ENCODE assay signal across 15 mouse cellular contexts in the genomic region with DNA sequence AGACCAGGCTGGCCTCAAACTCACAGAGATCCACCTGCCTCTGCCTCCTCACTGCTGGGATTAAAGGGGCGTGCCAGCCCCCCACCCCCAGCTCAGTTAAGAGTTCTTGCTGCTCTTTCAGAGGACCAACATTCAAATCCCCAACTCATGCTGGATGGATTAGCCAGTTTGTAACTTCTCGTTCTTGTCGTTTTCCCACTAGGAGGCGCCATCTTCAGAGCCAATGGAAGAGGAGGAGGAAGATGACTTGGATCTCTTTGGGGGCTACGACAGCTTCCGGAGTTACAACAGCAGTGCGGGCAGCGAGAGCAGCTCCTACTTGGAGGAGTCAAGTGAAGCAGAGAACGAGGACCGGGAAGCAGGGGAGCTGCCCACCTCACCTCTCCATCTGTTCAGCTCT. TPM values are rescaled to one million over a fixed set of nuclear protein-coding genes. Genes with fewer than 3 reads are reported as not detected.
A peak's percentile ranks its signal among the peaks of the same experiment; 100 is the strongest.
DNase-seq lines count a peak whose midpoint lies in the region; ATAC-seq and TF ChIP-seq lines count a peak whose summit lies in the region.
"Had no signal": no experiment of that assay in that cellular context is flagged by ENCODE, and none has a peak within 500 bp of the region (broad histone marks: within the 10 kb centered on the region; RNA-seq: fewer than 3 reads in every experiment).

No protein-coding gene starts in this region.

- no peak for ATAC-seq in CD4-positive, CD25-positive, alpha-beta regulatory T cell, adult 4 months
- ATAC-seq: activated CD4-positive, CD25-positive, alpha-beta regulatory T cell, adult 4 months had no signal

- H3K4me3 ChIP-seq in layer of hippocampus, adult 2 months = no peak overlapping the region
- no peak overlapping the region for H3K4me3 ChIP-seq in CH12.LX (replicated peaks in 1 of 3; ENCODE audit: low read depth in 2 of 3, low read length in 2 of 3, poor library complexity in 1 of 3)
- H3K4me3 ChIP-seq in embryonic facial prominence, embryonic 10.5 days = no peak overlapping the region
- H3K4me3 ChIP-seq: forebrain, embryonic 10.5 days; heart, embryonic 13.5 days; liver, embryonic 15.5 days had no signal

- H3K27me3 ChIP-seq in CH12.LX (replicated peaks) = no peaks in the 10 kb centered on the region
- no peaks in the 10 kb centered on the region for H3K27me3 ChIP-seq in embryonic facial prominence, embryonic 10.5 days (replicated peaks; ENCODE audit: low read depth, poor library complexity, severe bottlenecking)
- H3K27me3 ChIP-seq: heart, embryonic 13.5 days; liver, embryonic 15.5 days had no signal

- peak; percentile 37 for TF ChIP-seq CTCF in layer of hippocampus, adult 2 months (conservative IDR thresholded peaks at IDR 0.05)
- TF ChIP-seq CTCF in CH12.LX (conservative IDR thresholded peaks at IDR 0.05 in 1 of 2, IDR thresholded peaks at IDR 0.05 in 1 of 2; ENCODE audit: low read depth in 2 of 2, low read length in 2 of 2) = peak in 1 of 2 experiments; percentile 37; a peak in 2 of 4 replicates

- peak; percentile 31 for DNase-seq in CD4-positive, CD25-positive, alpha-beta regulatory T cell, adult 2 months (ENCODE audit: low read depth, low spot score)
- no peak for DNase-seq in layer of hippocampus, adult 2 months (ENCODE audit: low spot score in 2 of 2)
- DNase-seq in layer of hippocampus, postnatal 36 days = no peak
- peak; percentile 17 for DNase-seq in CH12.LX (ENCODE audit: extremely low read depth)
- peak; percentile 28 for DNase-seq in c-Kit-positive CD71-negative TER-119-negative erythroid progenitor cells, embryonic 14.5 days (ENCODE audit: low read depth)
- no peak for DNase-seq in embryonic facial prominence, embryonic 10.5 days (ENCODE audit: low spot score)
- no peak for DNase-seq in ovary, postnatal 10 days (ENCODE audit: low spot score)
- DNase-seq: cerebellum, adult 18-20 months; kidney, postnatal 25 days had no signal

- TF ChIP-seq RAD21 in CH12.LX (IDR thresholded peaks at IDR 0.05; ENCODE audit: low read depth, low read length) = no peak

- TF ChIP-seq POLR2A in CH12.LX (IDR thresholded peaks at IDR 0.05; ENCODE audit: low read depth, low read length) = no peak

- H3K9me3 ChIP-seq in CH12.LX (replicated peaks; ENCODE audit: low read length) = no peaks in the 10 kb centered on the region
- no peaks in the 10 kb centered on the region for H3K9me3 ChIP-seq in embryonic facial prominence, embryonic 10.5 days
- H3K9me3 ChIP-seq: forebrain, embryonic 10.5 days; heart, embryonic 13.5 days; liver, embryonic 15.5 days had no signal

- H3K9ac ChIP-seq in CH12.LX (ENCODE audit: insufficient read depth, low read depth) = no peak overlapping the region
- H3K9ac ChIP-seq: heart, embryonic 13.5 days; liver, embryonic 15.5 days had no signal

- dilution Hi-C loops in CH12.LX (cut with MboI; ENCODE audit: extremely low pct_ligation_motif_present, extremely low pct_unique_long_range_greater_than_20kb, low sequenced_read_pairs) = no loop called here

- no peak overlapping the region for H3K4me2 ChIP-seq in CH12.LX (ENCODE audit: insufficient read depth, low read depth, poor library complexity, severe bottlenecking)
- H3K4me2 ChIP-seq: heart, embryonic 13.5 days; liver, embryonic 15.5 days; midbrain, embryonic 11.5 days had no signal

- peaks cover 20% of the 10 kb centered on the region for H3K79me2 ChIP-seq in CH12.LX (replicated peaks; ENCODE audit: control insufficient read depth, extremely low read depth, insufficient read depth, poor library complexity, severe bottlenecking)

- TF ChIP-seq EP300 in CH12.LX (IDR thresholded peaks at IDR 0.05; ENCODE audit: low read length) = no peak

- in situ Hi-C loops in CH12.LX (cut with MboI; ENCODE audit: low pct_ligation_motif_present, low pct_unique_long_range_greater_than_20kb, low sequenced_read_pairs) = no loop called here

- H3K36me3 ChIP-seq in CH12.LX (replicated peaks in 1 of 2; ENCODE audit: control insufficient read depth in 1 of 2, insufficient read depth in 1 of 2, low read length in 1 of 2) = peaks cover 39 to 45% of the 10 kb centered on the region in 2 experiments
- H3K36me3 ChIP-seq in embryonic facial prominence, embryonic 10.5 days (replicated peaks) = peaks cover 51% of the 10 kb centered on the region

- 85% methylated on average over 10 of the region's 10 CpGs for WGBS in embryonic facial prominence, embryonic 10.5 days

- peaks cover 0 to 13% of the 10 kb centered on the region in 2 experiments; a peak in 2 of 4 replicates for H3K4me1 ChIP-seq in CH12.LX (ENCODE audit: control insufficient read depth in 1 of 2, insufficient read depth in 2 of 2)
- peaks cover 10% of the 10 kb centered on the region for H3K4me1 ChIP-seq in embryonic facial prominence, embryonic 10.5 days

- H3K27ac ChIP-seq in layer of hippocampus, adult 2 months = no peak overlapping the region
- H3K27ac ChIP-seq in CH12.LX (ENCODE audit: insufficient read depth, low read depth) = no peak overlapping the region
- no peak overlapping the region for H3K27ac ChIP-seq in embryonic facial prominence, embryonic 10.5 days (replicated peaks)
- H3K27ac ChIP-seq: forebrain, embryonic 10.5 days; heart, embryonic 13.5 days; liver, embryonic 15.5 days had no signal

TF ChIP-seq in CH12.LX, 34 proteins besides CTCF, POLR2A, EP300 and RAD21:
- TF ChIP-seq ETS1 (conservative IDR thresholded peaks at IDR 0.05; ENCODE audit: low read depth, low read length) (no peak), ZNF384 (IDR thresholded peaks at IDR 0.05; ENCODE audit: low read depth, low read length) (no peak), GABPA (IDR thresholded peaks at IDR 0.05; ENCODE audit: insufficient replicate concordance, low read depth, low read length) (no peak), MXI1 (IDR thresholded peaks at IDR 0.05; ENCODE audit: low read depth, low read length) (no peak), PAX5 (IDR thresholded peaks at IDR 0.05; ENCODE audit: low read length) (no peak)

RNA-seq across cellular contexts. Expression of a gene that starts 3.3 kb away (rescaled TPM):
- 10 to 100 TPM; 23.6 to 44.0 TPM for polyA plus RNA-seq in CD4-positive, CD25-positive, alpha-beta regulatory T cell, adult 4 months (2017; shearing (Covaris generic))
- total RNA-seq in layer of hippocampus, adult 2 months (2021) = 10 to 100 TPM; 40.8 to 43.5 TPM
- total RNA-seq in layer of hippocampus, postnatal 36 days (2021) = 10 to 100 TPM; 34.6 to 37.5 TPM
- total RNA-seq in CH12.LX (2012; rRNA removed) = 29.7 and 40.8 TPM in 2 replicates
- 26.4 and 29.2 TPM in 2 replicates for total RNA-seq in CH12.LX (2014; rRNA removed)
- polyA plus RNA-seq in CH12.LX (2012; ENCODE audit: insufficient read length, low read depth) = 37.3 and 40.0 TPM in 2 replicates
- 35.3 and 45.0 TPM in 2 replicates for polyA plus RNA-seq in embryonic facial prominence, embryonic 10.5 days (2016; fragmentation: Nextera tagmentation; extraction: Ambion mirVana)

RNA-seq across cellular contexts. Expression of a gene that starts 30.1 kb away (rescaled TPM):
- polyA plus RNA-seq in CD4-positive, CD25-positive, alpha-beta regulatory T cell, adult 4 months (2017; shearing (Covaris generic)) = 1 to 10 TPM; 1.5 to 2.3 TPM
- 10 to 100 TPM; 11.7 to 12.3 TPM for total RNA-seq in layer of hippocampus, adult 2 months (2021)
- total RNA-seq in layer of hippocampus, postnatal 36 days (2021) = 10 to 100 TPM; 11.5 to 12.6 TPM
- total RNA-seq in CH12.LX (2012; rRNA removed) (0.17 and 0.21 TPM in 2 replicates), CH12.LX (2014; rRNA removed) (not detected in 2 replicates)
- 0.40 and 0.51 TPM in 2 replicates for polyA plus RNA-seq in CH12.LX (2012; ENCODE audit: insufficient read length, low read depth)
- 1.5 and 1.7 TPM in 2 replicates for polyA plus RNA-seq in embryonic facial prominence, embryonic 10.5 days (2016; fragmentation: Nextera tagmentation; extraction: Ambion mirVana)

Comparison
In these comparisons a context has a peak if more than half of its experiments do, and no peak if none do; other contexts are left out.
1. DNase-seq: peak in CD4-positive, CD25-positive, alpha-beta regulatory T cell, adult 2 months (single experiment), CH12.LX (single experiment) and c-Kit-positive CD71-negative TER-119-negative erythroid progenitor cells, embryonic 14.5 days (single experiment); none in layer of hippocampus, adult 2 months (0 of 2), layer of hippocampus, postnatal 36 days (0 of 2), embryonic facial prominence, embryonic 10.5 days (single experiment) and ovary, postnatal 10 days (single experiment).
2. RNA of a gene that starts 30.1 kb away (total RNA-seq): 11.5 to 12.6 TPM in layer of hippocampus, postnatal 36 days and 11.7 to 12.3 TPM in layer of hippocampus, adult 2 months; 0.17 to 0.21 TPM in CH12.LX; every median in the first group is over 10 times any median in the second.